Mouse (Mus musculus) heart, postnatal 36 days (tissue): Measurements from ENCODE around the gene Tescl. TPM values are rescaled to one million over a fixed set of nuclear protein-coding genes. Genes with fewer than 3 reads are reported as not detected.

Experiments used
- microRNA-seq, 2 experiments: library from miRNA; unstranded; fragments of <30 nt; microRNA quantifications; one replicate each; pipeline ENCODE4 v1.2.0; 2021; ENCODE audit warnings: borderline number of aligned reads in 2 of 2
- total RNA-seq, 2 experiments: library from RNA; stranded (reverse); gene quantifications; 2 replicates each; pipeline ENCODE4 v1.2.3; 2021

Gene Tescl
- total RNA-seq, 2 experiments from 2014 or later, result not detected

Small RNA genes within 50 kb of the gene (microRNA-seq; reads per million reads assigned to microRNA genes)
- gene Gm27592, result 0 reads per million in 2 experiments

Other genes starting within 250 kb of the Tescl start
- 1 to 10 TPM; 2.8 to 3.7 TPM for gene Zfp112, start 221.6 kb downstream of the Tescl start, total RNA-seq
- 1 to 10 TPM; 5.5 to 6.0 TPM for gene Zfp235, start 199.8 kb downstream of the Tescl start, total RNA-seq
- gene Zfp114, start 158.9 kb downstream of the Tescl start, total RNA-seq, result under 1 TPM in 1 of 2 experiments, not detected in 1; 0.11 TPM
- 1 to 10 TPM; 3.8 to 4.3 TPM for gene Zfp111, start 122.5 kb downstream of the Tescl start, total RNA-seq
- gene Zfp109, start 96.4 kb downstream of the Tescl start, total RNA-seq, result 1 to 10 TPM; 1.7 to 1.8 TPM
- 1 to 10 TPM; 1.8 to 2.2 TPM for gene Zfp108, start 79.1 kb downstream of the Tescl start, total RNA-seq
- gene Zfp93, start 63.5 kb downstream of the Tescl start, total RNA-seq, result 1 to 10 TPM; 3.8 to 4.1 TPM
- gene Zfp61, start 32.7 kb downstream of the Tescl start, total RNA-seq, result 1 to 10 TPM; 2.1 to 3.8 TPM
- 1 to 10 TPM; 1.7 to 2.5 TPM for gene Zfp94, start 17.3 kb downstream of the Tescl start, total RNA-seq
- not detected for gene Lypd5, start 15.3 kb upstream of the Tescl start, total RNA-seq
- under 1 TPM; 0.42 to 0.62 TPM for gene Kcnn4, start 36.3 kb upstream of the Tescl start, total RNA-seq
- gene Smg9, start 65.7 kb upstream of the Tescl start, total RNA-seq, result 1 to 10 TPM; 7.1 to 9.6 TPM
- not detected for gene Irgc1, start 118.4 kb upstream of the Tescl start, total RNA-seq
- gene Plaur, start 128.5 kb upstream of the Tescl start, total RNA-seq, result 1 to 10 TPM; 1.9 to 3.3 TPM
- 10 to 100 TPM; 13.1 to 13.6 TPM for gene Cadm4, start 148.1 kb upstream of the Tescl start, total RNA-seq
- 10 to 100 TPM; 11.5 to 13.8 TPM for gene Zfp428, start 173.1 kb upstream of the Tescl start, total RNA-seq
- gene AC161166.1, start 178.5 kb upstream of the Tescl start, total RNA-seq, result not detected
- 10 to 100 TPM; 16.4 to 16.5 TPM for gene Irgq, start 196.8 kb upstream of the Tescl start, total RNA-seq
- not detected for gene Pinlyp, start 212.2 kb upstream of the Tescl start, total RNA-seq
- 10 to 100 TPM; 26.9 to 27.4 TPM for gene Xrcc1, start 212.4 kb upstream of the Tescl start, total RNA-seq